Mouse (Mus musculus): Measurements from ENCODE around the gene Apol9b.

GRCm38 (mm10) chr15:77761561-77762380 lies 32.9 kb downstream of the Apol9b start:
- TF ChIP-seq CTCF (IDR thresholded peaks at IDR 0.05; ENCODE audit: low read depth, low read length) (peak; percentile 76), POLR2A (IDR thresholded peaks at IDR 0.05; ENCODE audit: extremely low read depth, insufficient read depth, low read length) (no peak)

All from liver, adult 2 months (tissue).